ENCODE assay signal across 9 mouse cellular contexts in genomic region chr5:109602585-109602984, GRCm38 (mm10). TPM values are rescaled to one million over a fixed set of nuclear protein-coding genes. Genes with fewer than 3 reads are reported as not detected.
A peak's percentile ranks its signal among the peaks of the same experiment; 100 is the strongest.
DNase-seq lines count a peak whose midpoint lies in the region; ATAC-seq and TF ChIP-seq lines count a peak whose summit lies in the region.
"Had no signal": no experiment of that assay in that cellular context is flagged by ENCODE, and none has a peak within 500 bp of the region (broad histone marks: within the 10 kb centered on the region; RNA-seq: fewer than 3 reads in every experiment).

No protein-coding gene starts in this region.

- no peak for TF ChIP-seq CTCF in thymus, adult 2 months (IDR thresholded peaks at IDR 0.05; ENCODE audit: borderline replicate concordance, control insufficient read depth, extremely low read depth, insufficient read depth, low read length, poor library complexity)

- WGBS in heart, embryonic 10.5 days: 32% methylated on average over 1 of the region's 1 CpGs
- WGBS in thymus, adult 2 months: 34% methylated on average over 1 of the region's 1 CpGs

- TF ChIP-seq POLR2A in thymus, adult 2 months (IDR thresholded peaks at IDR 0.05; ENCODE audit: control insufficient read depth, extremely low read depth, insufficient read depth, low read length, poor library complexity): no peak

- H3K4me3 ChIP-seq in heart, embryonic 10.5 days: no peak overlapping the region
- no peak overlapping the region for H3K4me3 ChIP-seq in thymus, adult 2 months (ENCODE audit: control insufficient read depth, insufficient read depth, low read length)
- H3K4me3 ChIP-seq: limb, embryonic 15.5 days had no signal

- H3K27me3 ChIP-seq in heart, embryonic 10.5 days (ENCODE audit: insufficient read depth, poor library complexity, severe bottlenecking): no peaks in the 10 kb centered on the region
- H3K27me3 ChIP-seq in thymus, adult 2 months (ENCODE audit: control insufficient read depth, insufficient read depth, low read length): no peaks in the 10 kb centered on the region
- H3K27me3 ChIP-seq: limb, embryonic 15.5 days had no signal

- 0 out of 2 replicates have a peak, but pooled peaks have one; percentile 46 for ATAC-seq in erythroid progenitor cell, adult 5-6 weeks (replicated peaks; ENCODE audit: low FRiP score, poor library complexity, severe bottlenecking)

- no peak overlapping the region for H3K27ac ChIP-seq in heart, embryonic 10.5 days
- H3K27ac ChIP-seq in thymus, adult 2 months (ENCODE audit: control insufficient read depth, insufficient read depth, low read length): no peak overlapping the region
- H3K27ac ChIP-seq: limb, embryonic 15.5 days had no signal

- H3K4me1 ChIP-seq in heart, embryonic 10.5 days: no peaks in the 10 kb centered on the region
- H3K4me1 ChIP-seq in thymus, adult 2 months (replicated peaks; ENCODE audit: control insufficient read depth, insufficient read depth, low read length): no peaks in the 10 kb centered on the region
- H3K4me1 ChIP-seq: limb, embryonic 15.5 days had no signal

- DNase-seq in heart, adult 8-10 months (ENCODE audit: low spot score): peak; percentile 5
- DNase-seq in heart, embryonic 10.5 days (ENCODE audit: low spot score): no peak
- peak; percentile 9 for DNase-seq in thymus, adult 2 months
- DNase-seq in thymus, adult 18-20 months: no peak
- DNase-seq in lung, postnatal 25 days (ENCODE audit: low spot score): peak; percentile 10
- DNase-seq in yolk sac, embryonic 10.5 days (ENCODE audit: low spot score): peak; percentile 21
- DNase-seq in heart, adult 18-20 months: no peak

- H3K36me3 ChIP-seq in heart, embryonic 10.5 days: no peaks in the 10 kb centered on the region
- H3K36me3 ChIP-seq in thymus, adult 2 months (ENCODE audit: control insufficient read depth, insufficient read depth, low read length): no peaks in the 10 kb centered on the region
- H3K36me3 ChIP-seq: limb, embryonic 15.5 days had no signal

- H3K9me3 ChIP-seq in heart, embryonic 10.5 days: 0 out of 2 replicates have a peak, but pooled peaks cover 3% of the 10 kb centered on the region
- H3K9me3 ChIP-seq: limb, embryonic 15.5 days had no signal

RNA-seq across cellular contexts. Expression of gene Crlf2, which starts 43.8 kb away (rescaled TPM):
- 1 to 10 TPM; 3.7 to 8.1 (median 5.7) TPM for total RNA-seq in heart, adult 8-10 months (2022)
- 7.5 and 9.3 TPM in 2 replicates for polyA plus RNA-seq in heart, embryonic 10.5 days (2016; fragmentation: Nextera tagmentation; extraction: Ambion mirVana)
- 54.4 and 57.9 TPM in 2 replicates for polyA plus RNA-seq in thymus, adult 2 months (2012; rRNA removed)
- total RNA-seq in erythroid progenitor cell, adult 5-6 weeks (2015; ENCODE audit: low replicate concordance): 9.2 TPM in 1 of 2 replicates, not detected in the other
- total RNA-seq in erythroid progenitor cell, adult 5-6 weeks (2017; ENCODE audit: low replicate concordance): 3.0 and 3.6 TPM in 2 replicates
- total RNA-seq in heart, adult 18-20 months (2021): 1 to 10 TPM; 6.4 to 8.5 TPM

Comparison
In these comparisons a context has a peak if more than half of its experiments do, and no peak if none do; other contexts are left out.
1. DNase-seq: peak in heart, adult 8-10 months (single experiment), thymus, adult 2 months (single experiment), lung, postnatal 25 days (single experiment) and yolk sac, embryonic 10.5 days (single experiment); none in heart, embryonic 10.5 days (single experiment), thymus, adult 18-20 months (0 of 2) and heart, adult 18-20 months (0 of 2).